Mouse (Mus musculus) urinary bladder, postnatal 14 days (tissue): ENCODE results near the gene Atp5g3.
"Not testable (repeated sequence)": the region's sequence is repeated elsewhere in the genome, so short reads cannot be mapped to it uniquely, and the experiment has no call there.

Experiments
- DNase-seq: peaks from one replicate; pipeline ENCODE4 v3.0.0; 2021; ENCODE audit warnings: low spot score

Gene Atp5g3

GRCm38 (mm10) chr2:73911175-73911700 lies at the start of gene Atp5g3:
TSS of gene Atp5g3 (minus strand) at chr2:73911326.
- peak; percentile 92 for DNase-seq

DNA sequence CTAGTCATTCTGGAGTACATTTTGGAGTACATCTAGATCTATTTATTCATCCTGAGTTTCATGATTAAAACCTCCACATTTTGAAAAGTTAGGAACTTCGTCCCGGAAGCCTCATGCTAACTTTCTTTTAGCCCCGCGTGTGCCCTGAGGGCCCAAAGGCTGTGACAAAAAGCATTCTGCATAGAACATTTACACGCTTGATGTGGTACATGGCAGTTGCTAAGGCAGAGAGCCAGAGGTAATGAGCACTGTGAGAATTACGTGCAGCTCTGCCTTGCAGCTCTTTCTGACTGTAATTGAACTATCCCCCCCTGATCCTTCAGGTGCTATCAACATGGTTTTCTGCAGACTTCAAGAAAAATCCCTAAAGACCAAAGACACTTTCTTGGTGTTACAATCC lies 47.2 kb upstream of the Atp5g3 start:
- DNase-seq: no peak

GRCm38 (mm10) chr2:73953612-73954011 lies 42.5 kb upstream of the Atp5g3 start:
- no peak for DNase-seq

DNA sequence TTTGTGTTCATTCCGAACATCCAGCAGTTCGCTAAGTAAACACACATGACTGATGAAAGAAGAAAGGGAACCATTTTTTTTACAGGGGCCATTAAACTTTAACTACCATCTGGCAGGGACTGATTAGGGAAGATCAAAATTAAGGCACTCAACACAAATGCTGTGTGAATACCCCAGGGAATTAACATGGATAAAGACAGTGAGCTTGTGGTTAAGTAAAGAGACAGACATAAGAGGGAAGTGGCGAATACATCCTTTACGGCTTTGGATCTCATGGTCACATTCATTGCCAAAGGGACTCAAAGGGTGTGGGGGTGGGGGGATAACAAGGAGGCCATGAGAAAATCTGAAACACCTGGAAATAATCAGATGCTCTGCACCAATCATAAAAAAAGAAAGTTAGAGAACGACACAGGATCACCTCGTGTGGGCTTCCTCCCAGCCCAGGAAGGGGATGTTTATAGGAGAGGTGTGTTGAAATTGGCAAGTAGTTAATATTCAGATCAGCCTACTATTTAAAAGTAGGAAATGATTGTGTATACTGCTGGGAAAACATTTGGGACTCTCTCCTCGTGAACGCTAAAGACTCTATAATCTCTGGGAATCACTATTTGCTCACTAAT lies 41.6 kb upstream of the Atp5g3 start:
- DNase-seq: no peak

- DNase-seq: no peak
Observed at GRCm38 (mm10) chr2:73947360-73947759, 36.2 kb upstream of the Atp5g3 start.

DNA sequence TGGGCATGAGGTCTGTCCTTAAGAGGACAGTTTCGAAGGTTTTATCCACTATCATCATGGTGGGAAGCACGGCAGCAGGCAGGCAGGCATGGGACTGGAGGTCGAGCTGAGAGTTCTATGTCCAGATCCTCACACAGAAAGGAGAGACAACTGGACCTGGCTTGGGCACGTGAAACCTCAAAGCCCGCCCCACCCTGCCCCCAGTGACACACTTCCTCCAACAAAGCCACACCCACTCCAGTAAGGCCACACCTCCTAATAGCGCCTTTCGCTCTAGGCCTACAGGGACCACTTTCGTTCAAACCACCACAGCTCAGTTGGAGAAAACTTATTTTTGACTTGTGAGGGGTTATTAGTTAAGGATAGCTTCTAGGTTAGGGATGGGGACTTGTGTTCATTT lies 32.6 kb upstream of the Atp5g3 start:
- DNase-seq: no peak

DNA sequence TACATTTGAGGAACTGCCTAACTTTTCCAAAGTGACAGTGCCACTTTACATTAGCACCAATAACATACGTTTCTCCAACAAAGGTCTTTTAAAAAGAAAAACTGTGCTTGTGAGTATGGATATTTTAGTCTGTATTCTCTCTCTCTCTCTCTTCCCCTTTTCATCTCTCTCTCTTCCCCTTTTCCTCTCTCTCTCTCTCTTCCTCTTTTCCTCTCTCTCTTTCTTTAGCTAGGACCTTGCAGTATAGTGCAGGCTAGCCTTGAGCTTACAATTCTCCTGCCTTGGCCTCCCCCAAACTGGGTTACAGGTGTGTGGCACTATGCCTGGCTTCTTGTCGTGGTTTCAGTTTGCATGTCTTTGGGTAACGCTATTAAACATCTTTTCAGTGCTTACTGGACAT lies 31.7 kb upstream of the Atp5g3 start:
- DNase-seq: no peak

DNA sequence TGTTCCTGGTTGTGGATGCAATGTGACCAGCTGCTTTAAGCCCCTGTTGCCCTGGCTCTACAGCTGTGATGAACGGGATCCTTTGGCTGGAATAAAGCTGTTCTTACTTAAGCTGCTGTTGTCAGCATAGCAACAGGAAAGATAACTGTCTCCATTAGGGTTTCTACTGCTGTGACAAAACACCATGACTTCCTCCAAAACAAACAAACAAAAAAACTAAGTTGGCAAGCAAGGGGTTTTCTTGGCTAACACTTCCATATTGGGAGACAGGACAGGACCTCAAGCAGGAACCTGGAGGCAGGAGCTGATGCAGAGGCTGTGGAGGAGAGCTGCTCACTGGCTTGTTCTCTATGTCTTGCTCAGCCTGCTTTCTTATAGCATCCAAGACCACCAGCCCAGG lies 30.2 kb upstream of the Atp5g3 start:
- DNase-seq: no peak

GRCm38 (mm10) chr2:73940471-73940870 lies 29.3 kb upstream of the Atp5g3 start:
- no peak for DNase-seq

GRCm38 (mm10) chr2:73938896-73939295 lies 27.8 kb upstream of the Atp5g3 start:
- DNase-seq: no peak

DNA sequence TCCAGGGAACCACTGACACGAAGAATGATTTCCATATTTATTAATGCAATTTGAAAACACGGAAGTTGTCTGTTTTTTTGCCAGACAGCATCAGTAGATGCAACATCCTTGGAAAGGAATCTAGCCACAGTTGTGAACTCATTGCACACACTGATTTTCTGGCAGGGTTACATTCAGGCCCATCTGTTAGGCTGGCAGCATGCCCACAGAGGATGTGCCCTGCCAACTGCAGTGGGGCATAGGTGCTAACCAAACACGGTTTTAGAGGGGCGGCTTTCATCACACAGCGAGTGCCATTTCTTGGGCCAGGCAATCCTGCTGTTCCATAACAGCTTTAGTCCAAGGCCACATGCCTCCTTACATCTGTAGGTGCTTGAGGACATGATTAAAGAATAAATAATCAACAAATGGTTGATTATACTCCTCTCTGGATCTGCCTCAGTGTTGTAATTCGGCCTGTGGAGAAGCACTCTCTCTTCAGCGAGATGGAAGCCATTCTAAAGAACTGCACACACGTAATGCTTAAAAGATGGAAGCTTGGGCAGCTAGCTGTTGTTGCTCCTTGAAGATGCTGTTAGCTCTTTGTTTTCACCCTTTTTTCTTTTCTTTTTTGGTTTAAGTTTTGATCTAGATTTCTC lies 21.7 kb upstream of the Atp5g3 start:
- no peak for DNase-seq

- no peak for DNase-seq
Observed at GRCm38 (mm10) chr2:73927711-73928110, 16.6 kb upstream of the Atp5g3 start.

- no peak for DNase-seq
Observed at GRCm38 (mm10) chr2:73925539-73925938, 14.4 kb upstream of the Atp5g3 start.

DNA sequence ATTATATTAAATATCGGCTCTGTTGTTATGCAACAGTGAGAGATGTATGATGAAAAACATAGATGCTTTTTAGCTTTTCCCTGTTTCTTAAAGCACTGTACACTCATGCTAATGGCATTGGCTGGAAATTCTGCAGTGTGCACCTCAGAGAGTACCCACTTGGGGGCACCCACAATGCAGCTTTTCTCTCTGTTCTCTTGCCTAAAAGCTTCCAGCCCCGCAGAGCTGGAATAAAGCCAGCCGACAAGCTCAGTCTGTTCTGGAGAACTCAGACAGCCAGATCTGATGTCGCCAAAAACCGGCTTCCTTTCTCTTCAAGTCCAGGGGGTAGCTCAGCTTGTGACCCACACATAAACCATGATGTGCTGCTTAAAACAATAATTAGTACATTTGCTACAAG lies 14.0 kb upstream of the Atp5g3 start:
- DNase-seq: peak; percentile 79

GRCm38 (mm10) chr2:73919642-73920041 lies 8.5 kb upstream of the Atp5g3 start:
- peak; percentile 9 for DNase-seq

GRCm38 (mm10) chr2:73912264-73912663 lies 1.1 kb upstream of the Atp5g3 start:
- DNase-seq: no peak

DNA sequence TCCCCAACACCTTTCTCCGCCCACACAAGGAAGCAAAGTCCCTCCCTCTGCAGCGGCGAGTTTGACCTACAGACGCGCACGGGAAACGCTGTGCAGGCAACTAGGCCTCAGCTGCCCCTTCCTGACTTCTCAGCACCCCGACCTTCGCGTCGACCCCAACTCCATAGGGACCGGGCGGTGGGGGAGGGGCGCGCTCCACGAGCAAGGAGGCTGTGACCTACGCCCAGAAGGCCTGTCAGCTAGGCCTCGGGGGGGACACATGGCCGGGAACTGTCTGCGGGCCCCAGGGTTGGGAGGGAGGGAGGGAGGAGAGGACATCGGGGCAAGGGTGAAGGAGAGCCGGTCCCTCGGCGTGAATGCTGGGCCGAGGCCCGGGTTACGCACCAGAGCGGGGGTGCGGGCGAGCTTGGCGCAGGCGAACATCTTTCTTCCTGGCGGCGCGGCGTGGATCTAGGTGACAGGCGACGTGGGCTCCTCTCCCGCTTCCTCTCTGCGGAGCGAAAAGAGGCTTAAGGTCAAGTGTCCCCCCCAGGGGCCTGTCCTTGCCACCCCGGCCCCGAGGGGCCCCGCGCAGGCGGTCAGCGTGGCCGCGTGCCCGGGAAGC lies 453 bp downstream of the Atp5g3 start:
- peak; percentile 49 for DNase-seq

- DNase-seq: no peak
Observed at GRCm38 (mm10) chr2:73909116-73909515, 2.0 kb downstream of the Atp5g3 start.

GRCm38 (mm10) chr2:73904679-73905078 lies 6.4 kb downstream of the Atp5g3 start:
- not testable (repeated sequence) for DNase-seq

- DNase-seq: no peak
Observed at GRCm38 (mm10) chr2:73903536-73903935, 7.6 kb downstream of the Atp5g3 start.

- not testable (repeated sequence) for DNase-seq
Observed at GRCm38 (mm10) chr2:73902328-73902727, 8.8 kb downstream of the Atp5g3 start.

- no peak for DNase-seq
Observed at GRCm38 (mm10) chr2:73901169-73901568, 10.0 kb downstream of the Atp5g3 start.

GRCm38 (mm10) chr2:73900364-73900763 lies 10.8 kb downstream of the Atp5g3 start:
- DNase-seq: no peak
